Mouse (Mus musculus) midbrain, postnatal 0 days (tissue): ENCODE measurements around the gene Rsph10b. TPM values are rescaled to one million over a fixed set of nuclear protein-coding genes. Genes with fewer than 3 reads are reported as not detected.

Experiments
- ATAC-seq: fragments of 200-750 bp; cut with Nextera tagmentation; 2 replicates; pipeline ENCODE4 v1.8.0; 2017; ENCODE audit warnings: moderate number of reproducible peaks, mild to moderate bottlenecking, moderate TSS enrichment, moderate library complexity; ENCODE audit not compliant: low FRiP score
- DNase-seq: peaks from one replicate; pipeline ENCODE4 v3.0.0-alpha.2; 2015; ENCODE audit warnings: low spot score
- H3K27ac ChIP-seq: fragments of 300-500 bp; sonication (generic); 2 replicates; pipeline ENCODE4 v1.5.1; 2014; ENCODE audit warnings: low read depth, mild to moderate bottlenecking, low read length, mixed read lengths
- H3K27me3 ChIP-seq: fragments of 300-500 bp; sonication (generic); 2 replicates; pipeline ENCODE4 v1.6.1; 2014; ENCODE audit warnings: low read length, control low read depth, mixed read lengths; ENCODE audit not compliant: insufficient read depth
- H3K36me3 ChIP-seq: fragments of 300-500 bp; sonication (generic); 2 replicates; pipeline ENCODE4 v1.6.1; 2014; ENCODE audit warnings: low read length, control low read depth, mixed read lengths; ENCODE audit not compliant: insufficient read depth
- H3K4me1 ChIP-seq: fragments of 300-500 bp; sonication (generic); 2 replicates; pipeline ENCODE4 v1.6.1; 2014; ENCODE audit warnings: mild to moderate bottlenecking, control low read depth, antibody characterized with exemption, low read length, mixed read lengths; ENCODE audit not compliant: insufficient read depth
- H3K4me2 ChIP-seq: fragments of 300-500 bp; sonication (generic); 2 replicates; pipeline ENCODE4 v1.6.1; 2014; ENCODE audit warnings: low read depth, mild to moderate bottlenecking, low read length, mixed read lengths; ENCODE audit not compliant: poor library complexity, severe bottlenecking
- H3K4me3 ChIP-seq: fragments of 300-500 bp; sonication (generic); 2 replicates; pipeline ENCODE4 v1.5.1; 2014; ENCODE audit warnings: low read depth, mild to moderate bottlenecking, low read length, moderate library complexity
- H3K9ac ChIP-seq: fragments of 300-500 bp; sonication (generic); replicated peaks from 2 replicates; pipeline ENCODE4 v1.6.1; 2014; ENCODE audit warnings: mild to moderate bottlenecking, low read length, moderate library complexity, mixed read lengths; ENCODE audit not compliant: poor library complexity, severe bottlenecking
- H3K9me3 ChIP-seq: fragments of 300-500 bp; sonication (generic); 2 replicates; pipeline ENCODE4 v1.6.1; 2016; ENCODE audit warnings: low read length, control low read depth
- CTCF ChIP-seq: IDR thresholded peaks from 2 replicates; pipeline ENCODE4 v1.5.1; 2016; ENCODE audit warnings: antibody characterized with exemption, mild to moderate bottlenecking
- WGBS: fragments of 180-500 bp; shearing (Covaris S2); extraction: QIAGEN DNeasy Blood & Tissue Kit; methylation state at CpG from one replicate; pipeline ENCODE4 v1.1.7; 2014; 5-methylcytosine and 5-hydroxymethylcytosine counted together
- polyA plus RNA-seq: library from polyadenylated mRNA; unstranded; fragments of >200 nt; fragmentation: Nextera tagmentation; extraction: Ambion mirVana; gene quantifications from 2 replicates; pipeline ENCODE4 v1.2.1, GENCODE M21; 2015
- total RNA-seq: library from RNA; depleted of rRNA; stranded (reverse); fragments of >200 nt; gene quantifications from 2 replicates; pipeline ENCODE4 v1.2.3, GENCODE M21; 2014

Gene Rsph10b
- total and polyA plus RNA-seq, 2 experiments from 2014 or later, result 5.8 to 6.8 TPM

DNA sequence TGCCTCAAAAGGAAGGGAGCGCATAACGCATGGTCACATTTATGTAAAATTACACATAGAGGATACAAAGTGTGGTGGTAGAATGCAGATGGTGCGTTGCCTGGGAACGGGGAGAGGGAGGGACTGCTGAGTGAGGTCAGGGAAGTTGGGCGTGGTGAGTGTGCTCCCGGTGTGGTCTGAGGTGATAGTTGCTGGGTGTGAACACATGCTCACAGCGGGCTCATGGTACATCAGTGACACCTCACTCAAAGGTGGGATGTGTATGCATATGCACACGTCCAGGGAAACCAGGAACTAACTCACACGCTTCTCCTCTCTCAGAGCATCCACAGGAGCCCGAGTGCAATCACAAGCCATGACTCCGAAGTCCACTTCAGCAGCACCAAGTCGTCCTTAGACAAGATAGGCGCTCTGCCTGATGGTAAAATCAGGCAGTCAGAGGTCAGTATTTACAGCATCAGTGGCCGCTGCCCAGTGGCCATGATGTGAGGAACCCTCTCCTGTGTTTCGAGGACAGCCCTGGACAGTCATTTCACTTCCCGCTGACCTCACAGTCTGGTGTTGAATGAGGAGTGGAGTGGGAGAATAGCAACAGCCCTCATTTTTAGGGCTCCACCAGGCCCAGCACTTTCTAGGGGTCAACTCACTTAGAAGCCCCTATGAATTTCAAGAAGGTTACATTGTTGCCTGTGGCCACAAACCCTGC, 44.0 kb downstream of the Rsph10b start:
- H3K4me1 ChIP-seq, result no peaks in the 10 kb centered on the region
- H3K9me3 ChIP-seq, result no peaks in the 10 kb centered on the region
- no peak overlapping the region for H3K27ac ChIP-seq
- no peaks in the 10 kb centered on the region for H3K27me3 ChIP-seq
- DNase-seq (no peak), ATAC-seq (no peak)
- 82% methylated on average over 16 of the region's 16 CpGs for WGBS
- no peak for TF ChIP-seq CTCF
- no peak overlapping the region for H3K4me3 ChIP-seq
- H3K9ac ChIP-seq, result no peak overlapping the region
- H3K4me2 ChIP-seq, result no peak overlapping the region
- no peaks in the 10 kb centered on the region for H3K36me3 ChIP-seq

DNA sequence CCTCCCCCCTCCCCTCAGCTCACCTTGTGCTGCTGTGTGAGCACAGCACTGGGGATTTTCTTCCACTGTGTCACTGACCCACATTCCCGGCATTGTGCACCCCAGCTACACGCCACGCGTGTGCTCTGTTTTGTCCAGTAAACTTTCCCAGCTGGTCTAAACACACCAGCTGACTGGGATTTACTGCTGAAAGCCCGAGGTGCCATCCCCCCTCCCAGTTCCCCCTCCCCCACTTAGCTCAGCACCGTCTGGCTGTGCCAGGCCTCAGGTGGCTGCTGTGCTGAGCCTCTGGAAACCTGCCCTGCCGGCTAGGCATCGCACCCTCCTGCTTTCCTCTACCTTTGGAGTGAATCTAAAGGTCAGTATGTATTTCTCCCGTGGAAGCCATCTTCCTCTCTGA, 48.0 kb downstream of the Rsph10b start:
- no peak for ATAC-seq
- peaks cover 4% of the 10 kb centered on the region; the same call in 1 of the 2 replicates for H3K36me3 ChIP-seq
- no peaks in the 10 kb centered on the region for H3K9me3 ChIP-seq
- peak; percentile 7 for DNase-seq
- no peak overlapping the region for H3K9ac ChIP-seq
- H3K27me3 ChIP-seq, result no peaks in the 10 kb centered on the region
- no peak overlapping the region for H3K4me2 ChIP-seq
- no peak overlapping the region for H3K27ac ChIP-seq
- 22% methylated on average over 9 of the region's 9 CpGs for WGBS
- no peak overlapping the region for H3K4me3 ChIP-seq
- no peaks in the 10 kb centered on the region for H3K4me1 ChIP-seq
- TF ChIP-seq CTCF, result no peak

DNA sequence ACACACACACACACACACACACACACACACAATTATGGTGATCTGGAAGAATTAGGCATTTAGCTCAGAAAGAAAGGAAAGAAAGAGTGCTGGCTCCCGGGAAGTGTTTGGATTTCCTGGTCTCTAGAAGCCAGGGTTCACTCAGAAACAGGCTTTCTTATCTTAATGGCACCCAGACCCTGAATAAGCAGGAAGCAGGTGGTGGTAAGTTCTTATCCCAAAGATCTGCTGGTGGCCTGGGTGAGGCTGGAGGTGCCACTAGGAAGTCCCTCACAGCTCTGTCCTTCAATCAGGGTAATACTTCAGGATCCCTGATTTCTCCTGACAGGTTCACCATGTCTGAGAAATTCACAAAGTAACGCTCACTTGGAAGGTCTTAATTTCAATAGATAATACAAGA, 49.5 kb downstream of the Rsph10b start:
- DNase-seq (no peak), ATAC-seq (no peak)
- H3K4me3 ChIP-seq, result no peak overlapping the region
- no peak overlapping the region for H3K27ac ChIP-seq
- no peaks in the 10 kb centered on the region for H3K27me3 ChIP-seq
- WGBS, result 84% methylated on average over 2 of the region's 2 CpGs
- H3K4me1 ChIP-seq, result no peaks in the 10 kb centered on the region
- TF ChIP-seq CTCF, result no peak
- no peak overlapping the region for H3K9ac ChIP-seq
- H3K36me3 ChIP-seq, result peaks cover 14% of the 10 kb centered on the region
- no peak overlapping the region for H3K4me2 ChIP-seq
- no peaks in the 10 kb centered on the region for H3K9me3 ChIP-seq

DNA sequence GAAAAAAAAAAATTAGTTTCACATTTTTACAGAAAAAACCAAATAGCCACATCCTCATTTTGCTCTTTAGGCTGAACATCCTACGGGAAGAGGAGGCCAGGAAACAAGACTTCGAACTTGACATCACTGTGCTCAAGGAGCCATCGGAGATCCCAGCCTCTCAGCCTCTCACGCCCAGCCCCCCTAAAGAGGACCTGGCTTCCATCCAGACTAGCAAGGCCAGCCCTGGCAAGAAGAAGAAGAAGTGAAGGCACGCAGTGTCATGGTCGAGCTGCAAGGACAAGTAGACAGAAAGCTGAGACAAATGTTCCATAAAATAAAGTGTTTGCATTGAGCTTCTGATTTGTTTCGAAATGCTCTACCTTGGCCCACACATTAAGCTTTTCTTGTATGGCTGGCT, 52.5 kb downstream of the Rsph10b start:
- TF ChIP-seq CTCF, result no peak
- H3K4me2 ChIP-seq, result no peak overlapping the region
- H3K4me3 ChIP-seq, result no peak overlapping the region
- no peak overlapping the region for H3K27ac ChIP-seq
- H3K36me3 ChIP-seq, result peaks cover 42% of the 10 kb centered on the region
- no peaks in the 10 kb centered on the region for H3K27me3 ChIP-seq
- DNase-seq (no peak), ATAC-seq (no peak)
- no peaks in the 10 kb centered on the region for H3K9me3 ChIP-seq
- no peak overlapping the region for H3K9ac ChIP-seq
- H3K4me1 ChIP-seq, result no peaks in the 10 kb centered on the region
- WGBS, result 84% methylated on average over 7 of the region's 7 CpGs

DNA sequence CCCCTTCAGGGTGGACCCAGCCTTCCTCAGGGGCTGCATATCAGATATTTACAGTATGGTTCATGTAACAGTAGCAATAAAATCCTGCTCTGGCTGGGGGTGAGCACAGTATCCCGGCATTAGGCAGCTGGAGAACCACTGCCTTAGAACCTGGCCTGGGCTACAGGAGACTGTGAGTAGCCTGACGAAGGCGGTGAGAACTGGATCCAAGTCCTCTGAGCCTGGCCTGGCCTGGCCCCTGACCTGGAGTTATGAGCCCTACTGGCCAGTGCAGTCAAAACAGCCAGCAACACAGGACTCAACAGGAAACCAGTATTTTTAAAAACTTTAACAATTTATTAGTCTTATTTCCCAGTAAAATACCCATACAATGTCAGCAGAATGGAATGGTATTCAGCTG, 54.8 kb downstream of the Rsph10b start:
- WGBS, result 95% methylated on average over 3 of the region's 3 CpGs
- ATAC-seq, result no peak

DNA sequence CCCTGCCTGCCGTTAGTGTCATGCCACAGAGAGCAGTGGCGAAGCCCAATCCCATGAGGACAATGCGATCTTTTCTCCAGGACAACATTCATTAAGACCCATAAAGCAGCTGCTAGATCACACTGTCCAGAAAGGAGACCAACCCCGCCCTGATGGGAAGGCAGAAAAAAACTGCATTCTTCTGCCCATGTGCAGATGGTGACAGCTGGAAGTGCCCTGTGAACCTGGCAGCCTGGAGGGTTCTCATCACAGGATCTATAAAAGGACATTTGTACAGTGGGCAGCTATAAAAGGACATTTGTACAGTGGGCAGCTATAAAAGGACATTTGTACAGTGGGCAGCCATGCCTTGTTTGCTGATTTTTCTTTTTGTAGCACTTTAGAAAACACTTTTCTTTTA, 56.2 kb downstream of the Rsph10b start:
- WGBS, result 73% methylated on average over 4 of the region's 4 CpGs
- no peak for DNase-seq
- no peak for TF ChIP-seq CTCF

More for the DNA sequence above, 54.8 kb downstream of the Rsph10b start:
- DNase-seq, result no peak
- no peak overlapping the region for H3K27ac ChIP-seq
- H3K27me3 ChIP-seq, result no peaks in the 10 kb centered on the region
- H3K4me1 ChIP-seq, result no peaks in the 10 kb centered on the region
- H3K36me3 ChIP-seq, result peaks cover 58% of the 10 kb centered on the region
- H3K9ac ChIP-seq, result no peak overlapping the region
- no peak for TF ChIP-seq CTCF
- no peaks in the 10 kb centered on the region for H3K9me3 ChIP-seq
- H3K4me3 ChIP-seq, result no peak overlapping the region
- H3K4me2 ChIP-seq, result no peak overlapping the region

More for the DNA sequence above, 56.2 kb downstream of the Rsph10b start:
- no peak for ATAC-seq
- Histone ChIP-seq H3K27me3 (no peaks in the 10 kb centered on the region), H3K9me3 (no peaks in the 10 kb centered on the region), H3K9ac (no peak overlapping the region), H3K36me3 (peaks cover 72% of the 10 kb centered on the region), H3K27ac (no peak overlapping the region), H3K4me1 (no peaks in the 10 kb centered on the region), H3K4me3 (no peak overlapping the region), H3K4me2 (no peak overlapping the region)
